Mouse (Mus musculus) right cerebral cortex, postnatal 36 days (tissue): Measurements from ENCODE around the gene Mef2c.

ENCODE experiments used
- DNase-seq, 2 experiments: peaks; one replicate each; pipeline ENCODE4 v3.0.0; 2022; ENCODE audit warnings: low spot score in 2 of 2, mixed read lengths in 1 of 2

The Mef2c gene

DNA sequence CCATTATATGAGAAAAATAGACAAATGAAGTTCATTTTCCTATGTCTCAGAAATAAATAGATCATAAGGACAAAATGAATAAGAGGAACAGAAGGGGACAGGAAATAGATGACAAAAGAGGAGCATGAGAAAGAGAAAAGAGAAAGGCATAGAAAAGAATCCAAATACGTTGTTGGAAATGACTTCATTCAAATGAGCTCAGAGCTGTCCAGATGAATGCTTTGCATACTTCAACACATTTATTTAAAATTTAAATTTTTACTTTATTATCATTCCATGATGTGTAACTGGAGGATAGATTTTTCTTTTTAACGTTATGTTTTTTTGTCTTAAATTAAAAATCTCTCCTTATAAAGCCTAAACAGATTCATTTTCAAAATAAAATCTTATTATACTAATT is 203.8 kb downstream of the Mef2c start:
- no peak for DNase-seq

DNA sequence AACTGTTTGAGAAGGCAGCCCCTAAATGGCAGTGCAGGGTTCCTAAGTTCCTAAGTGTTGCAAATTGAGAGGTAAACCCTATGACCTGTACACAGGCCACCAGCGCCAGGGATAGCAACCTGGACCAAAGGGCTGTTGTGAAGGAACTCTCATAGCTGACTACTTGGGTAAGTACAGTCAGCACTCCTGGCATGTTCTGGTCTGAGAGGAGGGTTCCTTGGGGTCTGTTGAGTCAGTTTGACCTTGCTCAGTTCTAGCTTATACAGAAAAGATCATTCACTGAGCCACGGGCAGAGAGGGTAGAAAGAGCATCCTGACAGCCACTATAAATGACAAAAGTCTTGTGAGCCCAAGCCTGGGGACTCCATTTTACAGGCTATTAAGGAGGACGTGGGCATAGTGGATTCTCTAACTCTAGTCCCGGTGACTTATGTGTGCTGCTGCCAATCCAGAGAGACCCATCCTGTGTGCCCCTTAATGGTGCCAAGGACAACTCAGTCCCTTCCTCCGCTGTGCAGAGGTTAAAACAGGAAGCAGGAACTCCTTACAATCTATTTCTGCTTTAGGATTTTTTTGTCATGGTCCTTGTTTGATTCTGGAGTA is 209.0 kb downstream of the Mef2c start:
- DNase-seq = no peak

DNA sequence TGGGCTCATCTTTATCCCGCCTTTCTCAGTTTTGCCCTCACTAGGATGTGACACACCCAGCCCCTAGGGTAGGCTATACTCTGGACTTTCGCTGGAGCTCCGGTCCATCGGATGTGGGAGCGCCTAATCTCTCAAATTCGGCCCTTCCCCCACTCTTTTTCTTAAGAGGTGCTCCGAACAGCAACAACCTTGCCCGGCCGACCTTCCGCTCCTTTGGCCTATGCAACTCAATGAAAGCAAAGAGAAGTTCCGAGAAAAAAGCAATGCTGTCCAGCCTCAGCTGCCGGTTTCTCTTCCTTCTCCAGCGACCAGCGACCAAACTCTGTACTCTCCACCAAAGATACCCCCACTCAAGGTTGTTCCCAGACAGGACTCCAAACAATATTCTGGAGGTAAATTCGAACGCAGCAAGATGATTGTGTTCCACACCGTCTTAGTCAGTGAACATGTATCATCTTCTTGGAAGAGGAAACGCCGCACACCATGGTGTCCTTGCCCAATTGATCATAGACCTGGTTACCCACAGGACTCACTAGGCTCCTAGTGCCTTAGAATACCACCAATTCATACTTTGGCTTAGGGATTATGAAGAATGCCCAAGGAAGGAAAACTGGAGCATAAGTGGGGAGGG is 209.9 kb downstream of the Mef2c start:
- DNase-seq = peak in 1 of 2 experiments; percentile 11

DNA sequence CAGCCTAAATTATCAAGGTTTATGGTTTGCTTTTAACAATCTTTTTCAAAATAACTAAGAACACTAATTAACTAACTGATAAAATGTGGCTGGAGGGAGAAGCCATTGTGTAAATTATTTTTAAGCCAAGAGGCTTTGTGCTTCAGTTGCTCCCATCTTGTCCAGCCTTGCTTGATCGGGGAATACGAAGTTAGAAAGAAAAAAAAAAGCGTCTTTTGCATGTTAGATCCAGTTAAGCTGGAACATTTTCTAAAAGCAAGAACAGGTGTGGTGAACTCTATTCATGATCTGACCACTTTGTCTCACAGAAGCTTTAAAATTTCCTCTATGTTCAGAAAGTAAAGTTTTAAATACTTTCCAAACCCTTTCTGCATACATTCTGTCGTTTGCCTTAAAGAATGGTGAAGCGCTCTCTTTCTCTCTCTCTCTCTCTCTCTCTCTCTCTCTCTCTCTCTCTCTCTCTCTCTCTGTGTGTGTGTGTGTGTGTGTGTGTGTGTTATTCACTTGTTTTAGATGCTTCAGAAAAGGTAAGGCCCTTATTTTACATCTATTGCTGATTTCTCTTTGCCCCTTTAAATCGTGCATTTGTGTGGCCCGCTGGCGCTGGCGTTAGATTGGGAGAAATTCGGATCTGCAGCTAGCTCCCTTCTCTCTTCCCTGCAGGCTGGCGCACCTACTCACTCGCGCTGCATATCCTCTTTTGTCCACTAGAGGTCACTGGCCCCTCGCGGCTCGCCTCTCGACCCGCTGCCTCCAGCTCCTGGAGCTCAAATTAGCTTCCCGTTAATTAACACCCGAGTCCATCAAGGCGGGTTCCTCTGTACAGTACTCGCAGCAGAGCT is 210.9 kb downstream of the Mef2c start:
- DNase-seq = peak; percentile 90 to 92

DNA sequence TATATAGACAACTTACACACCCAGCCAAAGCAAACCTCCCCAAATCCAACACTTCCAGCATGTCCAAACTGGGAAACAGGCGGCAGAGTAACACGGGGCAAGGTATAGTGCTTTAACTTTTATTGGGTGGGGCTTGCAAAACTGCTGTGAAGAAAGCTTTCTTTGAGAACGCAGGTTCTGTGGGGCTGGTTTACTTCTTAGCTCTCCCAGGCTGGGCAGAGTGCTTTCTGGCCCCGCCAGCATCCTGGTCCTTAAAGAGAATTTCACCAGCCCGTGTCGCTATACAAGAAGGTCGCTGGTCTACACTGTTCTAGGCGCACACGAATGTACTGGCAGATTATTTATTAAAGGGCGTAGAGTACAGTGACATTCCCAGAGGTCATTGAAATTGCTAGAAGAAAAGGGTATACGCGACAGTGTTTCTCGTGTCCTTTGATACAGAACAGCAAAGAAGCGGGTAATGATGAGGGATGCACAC is 211.5 kb downstream of the Mef2c start:
- no peak for DNase-seq

DNA sequence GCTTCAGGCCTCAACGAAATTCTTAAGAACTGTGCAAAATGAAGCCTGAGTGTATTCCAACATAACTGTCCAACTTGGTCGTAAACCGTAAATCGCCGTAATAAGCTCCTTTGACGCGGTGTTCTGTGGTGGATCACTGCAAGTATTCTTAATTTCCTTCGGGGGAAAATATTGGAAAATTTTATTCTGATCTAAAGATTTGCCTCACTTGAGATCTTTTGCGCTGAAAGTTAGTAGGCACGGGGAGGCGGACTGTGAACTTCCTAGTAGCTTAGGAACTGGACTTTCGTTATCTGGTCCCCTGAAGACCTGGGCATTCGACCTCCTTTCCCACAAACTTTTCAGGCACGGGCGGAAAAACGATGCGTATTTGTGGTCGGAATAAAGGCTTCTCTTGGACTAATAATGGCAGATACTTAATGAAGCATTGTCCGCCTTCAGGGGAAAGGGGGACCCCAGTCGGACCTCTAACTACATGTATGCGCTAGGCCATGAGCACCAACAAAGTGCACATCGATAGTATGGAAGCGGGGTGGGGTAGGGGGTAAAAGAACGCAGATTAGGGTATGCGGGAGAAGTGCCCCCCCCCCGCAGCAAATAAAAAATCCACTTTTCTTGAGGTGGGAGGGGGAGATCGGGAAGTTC is 212.3 kb downstream of the Mef2c start:
- DNase-seq = no peak
